Mouse (Mus musculus): ENCODE results near the gene Myh6. TPM values are rescaled to one million over a fixed set of nuclear protein-coding genes. Genes with fewer than 3 reads are reported as not detected.

The Myh6 gene
- polyA plus RNA-seq, 1 experiment from 2014 or later = 61.0 TPM

- Histone ChIP-seq H3K4me3 (ENCODE audit: low read depth, low read length) (no peak overlapping the region), H3K4me2 (replicated peaks; ENCODE audit: low read depth, low read length) (no peak overlapping the region), H3K27ac (ENCODE audit: low read length) (no peak overlapping the region), H3K27me3 (replicated peaks; ENCODE audit: insufficient read depth, low read length) (no peaks in the 10 kb centered on the region), H3K36me3 (ENCODE audit: insufficient read depth, low read length) (no peaks in the 10 kb centered on the region), H3K9ac (replicated peaks; ENCODE audit: low read depth) (no peak overlapping the region), H3K4me1 (ENCODE audit: insufficient read depth, low read depth, low read length) (no peaks in the 10 kb centered on the region), H3K9me3 (ENCODE audit: low read length) (no peaks in the 10 kb centered on the region)
- DNase-seq (ENCODE audit: low spot score) (no peak), ATAC-seq (no peak)
- TF ChIP-seq CTCF (IDR thresholded peaks at IDR 0.05) (no peak), EP300 (IDR thresholded peaks at IDR 0.05) (no peak)
- 73% methylated on average over 19 of the region's 19 CpGs for WGBS
Measured at GRCm38 (mm10) chr14:54945975-54946704, 20.6 kb downstream of the Myh6 start.

- Histone ChIP-seq H3K4me3 (ENCODE audit: low read depth, low read length) (no peak overlapping the region), H3K4me1 (ENCODE audit: insufficient read depth, low read depth, low read length) (no peaks in the 10 kb centered on the region), H3K4me2 (replicated peaks; ENCODE audit: low read depth, low read length) (no peak overlapping the region), H3K9me3 (ENCODE audit: low read length) (no peaks in the 10 kb centered on the region), H3K27me3 (replicated peaks; ENCODE audit: insufficient read depth, low read length) (no peaks in the 10 kb centered on the region), H3K36me3 (ENCODE audit: insufficient read depth, low read length) (no peaks in the 10 kb centered on the region), H3K9ac (replicated peaks; ENCODE audit: low read depth) (no peak overlapping the region), H3K27ac (ENCODE audit: low read length) (no peak overlapping the region)
- no peak for ATAC-seq
- no peak for DNase-seq (ENCODE audit: low spot score)
- 56% methylated on average over 2 of the region's 2 CpGs for WGBS
- TF ChIP-seq EP300 (IDR thresholded peaks at IDR 0.05) = no peak
- no peak for TF ChIP-seq CTCF (IDR thresholded peaks at IDR 0.05)
Measured at GRCm38 (mm10) chr14:54944939-54945338, 21.8 kb downstream of the Myh6 start.

DNA sequence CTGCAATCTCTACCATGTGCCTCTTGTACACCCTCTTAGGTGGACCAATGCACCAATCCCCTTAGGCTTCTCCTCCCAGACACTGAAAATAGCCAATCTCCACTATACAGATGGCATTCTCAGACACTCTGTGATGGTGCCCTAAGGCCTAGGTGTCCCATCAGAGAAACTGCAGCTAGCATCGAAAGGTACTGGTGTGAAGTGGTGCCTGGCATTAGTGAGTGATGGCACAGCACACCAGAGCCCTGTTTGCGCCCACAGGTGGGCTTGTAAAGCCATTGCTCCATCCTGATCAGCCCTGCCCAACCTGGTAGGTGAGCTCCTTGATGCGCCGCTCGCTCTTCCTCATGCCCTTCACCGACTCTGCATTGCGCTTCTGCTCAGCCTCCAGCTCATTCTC lies 22.8 kb downstream of the Myh6 start:
- Histone ChIP-seq H3K36me3 (ENCODE audit: insufficient read depth, low read length) (no peaks in the 10 kb centered on the region), H3K27me3 (replicated peaks; ENCODE audit: insufficient read depth, low read length) (no peaks in the 10 kb centered on the region), H3K9me3 (ENCODE audit: low read length) (no peaks in the 10 kb centered on the region), H3K27ac (ENCODE audit: low read length) (no peak overlapping the region), H3K4me3 (ENCODE audit: low read depth, low read length) (no peak overlapping the region), H3K4me1 (ENCODE audit: insufficient read depth, low read depth, low read length) (no peaks in the 10 kb centered on the region), H3K9ac (replicated peaks; ENCODE audit: low read depth) (no peak overlapping the region), H3K4me2 (replicated peaks; ENCODE audit: low read depth, low read length) (no peak overlapping the region)
- TF ChIP-seq EP300 (IDR thresholded peaks at IDR 0.05) (no peak), CTCF (IDR thresholded peaks at IDR 0.05) (no peak)
- DNase-seq (ENCODE audit: low spot score) = no peak
- ATAC-seq = no peak
- WGBS = 92% methylated on average over 7 of the region's 7 CpGs

- WGBS = 83% methylated on average over 8 of the region's 8 CpGs
- no peak overlapping the region for H3K9ac ChIP-seq (replicated peaks; ENCODE audit: low read depth)
- H3K36me3 ChIP-seq (ENCODE audit: insufficient read depth, low read length) = no peaks in the 10 kb centered on the region
- H3K4me1 ChIP-seq (ENCODE audit: insufficient read depth, low read depth, low read length) = no peaks in the 10 kb centered on the region
- H3K9me3 ChIP-seq (ENCODE audit: low read length) = no peaks in the 10 kb centered on the region
- TF ChIP-seq CTCF (IDR thresholded peaks at IDR 0.05) (no peak), EP300 (IDR thresholded peaks at IDR 0.05) (no peak)
- no peak overlapping the region for H3K4me3 ChIP-seq (ENCODE audit: low read depth, low read length)
- no peak overlapping the region for H3K27ac ChIP-seq (ENCODE audit: low read length)
- ATAC-seq = no peak
- no peaks in the 10 kb centered on the region for H3K27me3 ChIP-seq (replicated peaks; ENCODE audit: insufficient read depth, low read length)
- no peak overlapping the region for H3K4me2 ChIP-seq (replicated peaks; ENCODE audit: low read depth, low read length)
- DNase-seq (ENCODE audit: low spot score) = no peak
Measured at GRCm38 (mm10) chr14:54942479-54942878, 24.2 kb downstream of the Myh6 start.

- no peak overlapping the region for H3K9ac ChIP-seq (replicated peaks; ENCODE audit: low read depth)
- WGBS = 56% methylated on average over 13 of the region's 13 CpGs
Measured at GRCm38 (mm10) chr14:54941024-54941978, 25.4 kb downstream of the Myh6 start.

GRCm38 (mm10) chr14:54940176-54940530 lies 26.6 kb downstream of the Myh6 start:
- H3K27ac ChIP-seq (ENCODE audit: low read length) = no peak overlapping the region
- TF ChIP-seq CTCF (IDR thresholded peaks at IDR 0.05) = no peak
- no peak for TF ChIP-seq EP300 (IDR thresholded peaks at IDR 0.05)
- H3K4me1 ChIP-seq (ENCODE audit: insufficient read depth, low read depth, low read length) = no peaks in the 10 kb centered on the region
- H3K4me3 ChIP-seq (ENCODE audit: low read depth, low read length) = no peak overlapping the region
- DNase-seq (ENCODE audit: low spot score) (no peak), ATAC-seq (no peak)
- H3K4me2 ChIP-seq (replicated peaks; ENCODE audit: low read depth, low read length) = no peak overlapping the region
- no peak overlapping the region for H3K9ac ChIP-seq (replicated peaks; ENCODE audit: low read depth)
- no peaks in the 10 kb centered on the region for H3K9me3 ChIP-seq (ENCODE audit: low read length)
- H3K36me3 ChIP-seq (ENCODE audit: insufficient read depth, low read length) = no peaks in the 10 kb centered on the region
- no peaks in the 10 kb centered on the region for H3K27me3 ChIP-seq (replicated peaks; ENCODE audit: insufficient read depth, low read length)
- WGBS = 66% methylated on average over 3 of the region's 3 CpGs

More at GRCm38 (mm10) chr14:54941024-54941978, 25.4 kb downstream of the Myh6 start:
- no peaks in the 10 kb centered on the region for H3K4me1 ChIP-seq (ENCODE audit: insufficient read depth, low read depth, low read length)
- no peaks in the 10 kb centered on the region for H3K9me3 ChIP-seq (ENCODE audit: low read length)
- TF ChIP-seq EP300 (IDR thresholded peaks at IDR 0.05) (no peak), CTCF (IDR thresholded peaks at IDR 0.05) (no peak)
- no peak for DNase-seq (ENCODE audit: low spot score)
- H3K36me3 ChIP-seq (ENCODE audit: insufficient read depth, low read length) = no peaks in the 10 kb centered on the region
- no peak overlapping the region for H3K27ac ChIP-seq (ENCODE audit: low read length)
- H3K4me3 ChIP-seq (ENCODE audit: low read depth, low read length) = no peak overlapping the region
- no peaks in the 10 kb centered on the region for H3K27me3 ChIP-seq (replicated peaks; ENCODE audit: insufficient read depth, low read length)
- H3K4me2 ChIP-seq (replicated peaks; ENCODE audit: low read depth, low read length) = no peak overlapping the region
- ATAC-seq = no peak
